Mouse (Mus musculus): ENCODE measurements around the gene Gm11596. TPM values are rescaled to one million over a fixed set of nuclear protein-coding genes. Genes with fewer than 3 reads are reported as not detected.

Gene Gm11596
- not detected for total RNA-seq (2023)

DNA sequence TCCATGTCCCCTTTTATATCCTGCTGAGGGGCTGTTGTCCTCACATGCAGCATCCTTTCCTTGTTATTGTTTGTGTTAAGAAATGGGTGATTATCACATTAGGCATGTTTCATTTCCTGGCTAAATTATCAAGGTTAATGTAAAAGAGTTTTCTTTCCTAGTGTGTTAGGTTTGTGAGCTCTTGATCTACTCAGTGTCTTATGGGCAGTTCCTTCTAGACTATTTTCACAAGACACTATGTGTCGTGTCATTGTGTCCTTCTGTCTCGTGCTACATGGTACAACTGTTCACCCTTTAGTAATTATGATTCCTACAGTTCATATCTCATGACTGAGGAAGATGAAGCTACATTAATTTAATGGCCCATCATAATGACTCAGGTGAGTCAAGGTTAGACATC is at the start of gene Gm11596:
Gm11596 (minus strand) TSS at position 101 of the 400 bp plus-strand sequence.

DNA sequence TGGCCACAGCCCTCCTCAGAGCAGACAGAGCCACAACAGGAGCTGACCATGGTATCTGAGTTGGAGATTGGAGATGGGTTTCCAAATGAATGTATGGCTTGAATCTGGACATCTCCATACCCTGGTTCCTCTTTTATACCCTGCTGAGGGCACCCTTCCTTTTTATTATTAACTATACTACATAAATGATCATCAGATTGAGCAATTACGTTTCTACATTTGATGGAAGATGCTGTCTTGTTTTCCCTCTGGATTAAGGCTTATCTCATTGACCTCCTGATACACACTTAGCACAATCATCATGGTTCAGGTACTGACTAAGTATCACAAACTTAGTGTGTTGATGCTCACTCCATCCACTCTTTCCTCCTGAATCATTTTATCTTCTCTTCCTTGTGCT is 44.7 kb upstream of the Gm11596 start, which contains the start of gene 2300003K06Rik:
2300003K06Rik (minus strand) TSS at position 101 of the 400 bp plus-strand sequence.

DNA sequence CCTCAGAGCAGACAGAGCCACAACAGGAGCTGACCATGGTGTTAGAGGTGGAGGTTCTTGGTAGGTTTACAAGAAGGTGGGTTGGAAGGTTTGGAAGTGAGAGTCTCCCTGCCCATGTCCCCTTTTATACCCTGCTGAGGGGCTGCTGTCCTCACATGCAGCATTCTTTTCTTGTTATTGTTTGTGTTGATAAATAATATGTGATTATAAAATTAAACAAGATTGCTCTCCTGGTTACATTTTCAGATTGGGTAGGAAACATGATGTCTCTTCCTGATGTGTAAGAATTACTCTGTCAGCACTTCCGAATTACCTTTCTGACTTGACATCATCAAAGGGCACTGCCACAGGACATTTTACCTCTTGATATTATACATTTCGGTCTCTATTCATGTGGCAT is 22.3 kb upstream of the Gm11596 start, which contains the start of gene Gm11564:
Gm11564 (minus strand) TSS at position 101 of the 400 bp plus-strand sequence.

DNA sequence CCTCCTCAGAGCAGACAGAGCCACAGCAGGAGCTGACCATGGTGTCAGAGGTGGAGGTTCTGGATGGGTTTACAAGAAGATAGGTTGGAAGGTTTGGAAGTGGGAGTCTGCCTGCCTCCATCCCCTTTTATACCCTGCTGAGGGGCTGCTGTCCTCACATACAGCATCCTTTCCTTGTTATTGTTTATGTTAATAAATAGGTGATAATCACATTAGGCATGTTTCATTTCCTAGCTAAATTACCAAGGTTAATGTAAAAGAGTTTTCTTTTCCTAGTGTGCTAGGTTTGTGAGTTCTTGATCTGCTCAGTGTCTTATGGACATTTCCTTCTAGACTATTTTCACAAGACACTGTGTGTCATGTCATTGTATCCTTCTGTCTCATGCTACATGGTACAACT is 16.5 kb upstream of the Gm11596 start, which contains the start of gene Krtap4-13:
Krtap4-13 (minus strand) TSS at position 101 of the 400 bp plus-strand sequence.

GRCm38 (mm10) chr11:99804346-99804745 is 11.1 kb upstream of the Gm11596 start, which contains the start of gene Gm11554:
TSS of gene Gm11554 (minus strand) at chr11:99804446.

GRCm38 (mm10) chr11:99798832-99799231 is 5.6 kb upstream of the Gm11596 start, which contains the start of gene Gm11569:
TSS of gene Gm11569 (minus strand) at chr11:99798932.

GRCm38 (mm10) chr11:99784900-99785299 is 8.4 kb downstream of the Gm11596 start, which contains the start of gene Krtap4-9:
TSS of gene Krtap4-9 (plus strand) at chr11:99785200.

DNA sequence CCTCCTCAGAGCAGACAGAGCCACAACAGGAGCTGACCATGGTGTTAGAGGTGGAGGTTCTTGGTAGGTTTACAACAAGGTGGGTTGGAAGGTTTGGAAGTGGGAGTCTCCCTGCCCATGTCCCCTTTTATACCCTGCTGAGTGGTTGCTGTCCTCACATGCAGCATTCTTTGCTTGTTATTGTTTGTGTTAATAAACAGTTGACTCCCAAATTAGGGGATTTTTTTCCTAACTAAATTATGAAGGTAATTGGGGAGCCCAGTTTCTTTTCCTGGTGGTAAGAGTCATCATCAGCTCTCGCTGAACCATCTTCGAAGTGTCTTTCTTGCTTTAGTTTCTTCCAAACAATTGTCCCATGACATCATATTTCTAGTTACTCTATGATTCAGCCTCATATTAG is 12.7 kb downstream of the Gm11596 start, which contains the start of gene Krtap4-8:
Krtap4-8 (minus strand) TSS at position 101 of the 400 bp plus-strand sequence.

GRCm38 (mm10) chr11:99772813-99773212 is 20.5 kb downstream of the Gm11596 start, which contains the start of gene Gm11595:
TSS of gene Gm11595 (minus strand) at chr11:99772913.

Other genes starting within 250 kb of the Gm11596 start
- gene Krtap3-3, start 242.6 kb downstream of the Gm11596 start, total RNA-seq (2023), result not detected
- not detected for gene Krtap3-2, start 236.6 kb downstream of the Gm11596 start, total RNA-seq (2023)
- not detected for gene Gm11939, start 234.0 kb downstream of the Gm11596 start, total RNA-seq (2023)
- gene Krtap3-1, start 226.8 kb downstream of the Gm11596 start, total RNA-seq (2023), result not detected
- not detected for gene Krtap1-5, start 212.5 kb downstream of the Gm11596 start, total RNA-seq (2023)
- not detected for gene Krtap1-4, start 209.8 kb downstream of the Gm11596 start, total RNA-seq (2023)
- gene Krtap1-3, start 202.1 kb downstream of the Gm11596 start, total RNA-seq (2023), result not detected
- gene Krtap9-3, start 195.4 kb downstream of the Gm11596 start, total RNA-seq (2023), result not detected
- not detected for gene Gm11938, start 190.2 kb downstream of the Gm11596 start, total RNA-seq (2023)
- gene Gm11937, start 183.3 kb downstream of the Gm11596 start, total RNA-seq (2023), result not detected
- gene Krtap2-4, start 178.6 kb downstream of the Gm11596 start, total RNA-seq (2023), result not detected
- not detected for gene Gm11562, start 173.0 kb downstream of the Gm11596 start, total RNA-seq (2023)
- gene Krtap4-1, start 165.2 kb downstream of the Gm11596 start, total RNA-seq (2023), result not detected
- not detected for gene Krtap4-2, start 158.4 kb downstream of the Gm11596 start, total RNA-seq (2023)
- not detected for gene Krtap4-7, start 149.4 kb downstream of the Gm11596 start, total RNA-seq (2023)
- not detected for gene Gm11555, start 143.2 kb downstream of the Gm11596 start, total RNA-seq (2023)
- not detected for gene Gm11563, start 134.5 kb downstream of the Gm11596 start, total RNA-seq (2023)
- gene Krtap4-6, start 127.5 kb downstream of the Gm11596 start, total RNA-seq (2023), result not detected
- not detected for gene Gm14190, start 102.7 kb downstream of the Gm11596 start, total RNA-seq (2023)
- not detected for gene Gm14180, start 59.2 kb downstream of the Gm11596 start, total RNA-seq (2023)
- gene Gm11595, start 20.6 kb downstream of the Gm11596 start, total RNA-seq (2023), result not detected
- gene Krtap4-8, start 12.8 kb downstream of the Gm11596 start, total RNA-seq (2023), result not detected
- not detected for gene Krtap4-9, start 8.3 kb downstream of the Gm11596 start, total RNA-seq (2023)
- gene Gm11569, start 5.5 kb upstream of the Gm11596 start, total RNA-seq (2023), result not detected
- not detected for gene Gm11554, start 11.0 kb upstream of the Gm11596 start, total RNA-seq (2023)
- gene Krtap4-13, start 16.4 kb upstream of the Gm11596 start, total RNA-seq (2023), result not detected
- gene Gm11564, start 22.2 kb upstream of the Gm11596 start, total RNA-seq (2023), result not detected
- gene 2300003K06Rik, start 44.6 kb upstream of the Gm11596 start, total RNA-seq (2023), result not detected
- not detected for gene Krtap4-16, start 58.1 kb upstream of the Gm11596 start, total RNA-seq (2023)
- gene Gm11568, start 64.5 kb upstream of the Gm11596 start, total RNA-seq (2023), result not detected
- gene Gm11559, start 71.0 kb upstream of the Gm11596 start, total RNA-seq (2023), result not detected
- gene Krtap9-1, start 79.9 kb upstream of the Gm11596 start, total RNA-seq (2023), result not detected
- not detected for gene Gm11567, start 85.7 kb upstream of the Gm11596 start, total RNA-seq (2023)
- gene Krtap31-1, start 114.5 kb upstream of the Gm11596 start, total RNA-seq (2023), result not detected
- not detected for gene Gm11565, start 121.3 kb upstream of the Gm11596 start, total RNA-seq (2023)
- gene Krtap31-2, start 142.8 kb upstream of the Gm11596 start, total RNA-seq (2023), result not detected
- gene Krtap9-5, start 155.0 kb upstream of the Gm11596 start, total RNA-seq (2023), result not detected
- gene Krtap29-1, start 185.6 kb upstream of the Gm11596 start, total RNA-seq (2023), result not detected
- not detected for gene Krtap16-1, start 193.1 kb upstream of the Gm11596 start, total RNA-seq (2023)
- not detected for gene Krtap17-1, start 200.5 kb upstream of the Gm11596 start, total RNA-seq (2023)
- gene Krt33a, start 222.7 kb upstream of the Gm11596 start, total RNA-seq (2023), result not detected
- gene Krt33b, start 236.4 kb upstream of the Gm11596 start, total RNA-seq (2023), result not detected
- not detected for gene Krt34, start 248.1 kb upstream of the Gm11596 start, total RNA-seq (2023)

All from neutrophil, adult 83 days (primary cell).